Mouse (Mus musculus) erythroid progenitor cell, adult 5-6 weeks (primary cell): ENCODE data around the gene Socs3. TPM values are rescaled to one million over a fixed set of nuclear protein-coding genes. Genes with fewer than 3 reads are reported as not detected.
A peak's percentile ranks its signal among the peaks of the same experiment; 100 is the strongest.

ENCODE experiments used
- ATAC-seq: replicated peaks from 2 replicates; pipeline ENCODE4 v1.8.0; 2016; ENCODE audit warnings: moderate number of reproducible peaks, mild to moderate bottlenecking, moderate TSS enrichment, inconsistent platforms; ENCODE audit not compliant: poor library complexity, low FRiP score, severe bottlenecking
- total RNA-seq, 2 experiments: library from RNA; stranded (forward) in 1 of 2; stranded (reverse) in 1 of 2; fragments of 150-400 nt in 1 of 2; fragments of 186-747, 209-891 nt in 1 of 2; gene quantifications; 2 replicates each; pipeline versions ENCODE4 v1.2.3 to v1.2.4; 2015 to 2017; ENCODE audit warnings: low replicate concordance in 2 of 2

Gene Socs3
- 0.36 and 1.3 TPM in 2 replicates for total RNA-seq (2015; ENCODE audit: low replicate concordance)
- total RNA-seq (2017; ENCODE audit: low replicate concordance) = 1.2 TPM in 1 of 2 replicates, not detected in the other

- ATAC-seq = peak; percentile 64
These were observed at the start of gene Socs3 for GRCm38 (mm10) chr11:117969945-117970872. Gene Socs3 (minus strand): TSS chr11:117970047.

- no peak for ATAC-seq
These were observed 48.5 kb upstream of the Socs3 start for GRCm38 (mm10) chr11:118018328-118018727.

- no peak for ATAC-seq
These were observed 45.7 kb upstream of the Socs3 start for GRCm38 (mm10) chr11:118015381-118016145.

- no peak for ATAC-seq
These were observed 44.6 kb upstream of the Socs3 start for GRCm38 (mm10) chr11:118014391-118014995.

DNA sequence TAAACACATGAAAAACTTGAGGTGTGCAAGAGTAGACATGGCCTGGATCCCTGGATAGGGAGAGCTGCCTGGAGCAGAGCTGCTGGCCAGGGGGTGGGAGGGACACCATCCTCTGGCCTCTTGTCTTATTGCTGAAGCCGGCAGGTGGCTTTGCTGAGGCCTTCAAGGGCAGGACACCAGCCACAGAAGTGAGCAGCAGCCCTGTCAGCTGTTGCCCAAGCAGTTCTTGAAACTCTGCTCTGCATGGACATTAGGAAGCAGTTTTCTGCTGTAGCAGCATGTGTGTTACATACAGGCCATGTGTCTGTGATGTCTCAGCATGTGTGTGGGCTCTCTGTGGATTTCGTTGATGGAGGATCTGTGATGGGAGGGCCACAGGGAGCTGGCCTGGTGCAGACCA is 43.5 kb upstream of the Socs3 start:
- no peak for ATAC-seq

- ATAC-seq = no peak
These were observed 42.7 kb upstream of the Socs3 start for GRCm38 (mm10) chr11:118012595-118012994.

DNA sequence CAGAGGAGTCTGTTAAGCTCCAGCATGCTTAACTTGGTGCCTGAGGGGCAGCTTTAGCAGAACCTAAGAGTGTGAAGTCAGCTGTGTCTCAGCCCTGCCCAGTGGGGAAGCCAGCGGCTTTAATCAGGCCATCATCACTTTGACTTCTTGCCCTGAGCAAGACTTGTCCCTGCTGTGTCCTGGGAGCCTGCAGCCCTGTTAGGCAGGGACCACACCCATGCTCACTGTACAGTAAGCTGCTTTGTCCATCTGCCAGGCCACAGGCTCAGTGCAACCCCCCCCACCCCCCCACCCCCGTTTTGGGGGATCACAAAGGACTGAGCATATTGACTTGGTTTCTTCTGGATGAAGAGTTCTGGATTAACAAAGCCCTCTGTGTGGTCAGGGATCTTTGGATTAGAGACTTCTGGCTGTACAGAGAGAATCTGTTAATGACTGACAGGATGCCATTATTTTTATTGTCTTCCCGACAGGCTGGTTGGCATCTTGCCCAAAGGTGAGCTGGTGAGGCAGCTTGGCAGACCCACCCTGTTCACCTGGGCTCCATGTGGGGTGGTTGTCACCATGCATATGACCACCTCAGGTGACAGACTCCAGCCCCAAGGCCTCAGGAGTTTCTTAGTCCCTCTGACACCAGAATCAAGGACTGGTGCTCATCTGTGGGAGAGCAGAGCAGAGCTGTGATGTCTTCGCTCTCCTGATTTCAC is 40.2 kb upstream of the Socs3 start:
- no peak for ATAC-seq

GRCm38 (mm10) chr11:118008843-118009242 is 39.0 kb upstream of the Socs3 start:
- no peak for ATAC-seq

DNA sequence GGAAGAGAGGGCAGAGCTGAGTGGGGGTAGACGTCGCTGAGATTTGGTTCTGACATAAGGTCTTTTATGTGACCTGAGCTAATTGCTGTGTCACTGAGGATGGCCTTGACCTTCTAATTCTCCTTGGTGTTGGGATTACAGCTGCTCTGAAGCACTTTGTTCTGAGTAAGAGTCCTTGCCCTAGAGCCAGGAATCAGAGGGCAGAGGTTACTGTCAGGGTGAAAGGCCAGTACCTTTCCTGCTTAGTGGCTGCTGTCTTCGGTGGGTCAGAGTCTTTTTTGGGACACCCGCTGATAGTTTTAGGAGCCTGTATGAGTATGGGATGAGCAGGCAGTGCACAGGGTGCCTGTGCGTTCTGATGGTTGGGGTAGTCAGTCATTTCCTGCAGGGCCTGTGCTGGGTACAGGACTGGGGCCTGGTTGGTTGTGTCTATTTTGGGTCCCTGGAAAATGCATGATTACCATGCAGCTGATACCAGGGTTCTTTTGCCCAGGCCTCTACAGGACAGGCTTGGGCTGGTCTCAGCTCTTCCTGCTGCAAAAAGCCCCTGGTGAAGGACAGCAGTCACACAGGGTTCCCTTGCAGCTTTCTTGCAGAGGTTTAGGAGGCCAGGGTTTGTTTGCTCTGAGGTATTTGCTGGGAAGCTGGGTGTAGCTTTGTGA is 38.4 kb upstream of the Socs3 start:
- ATAC-seq = no peak

DNA sequence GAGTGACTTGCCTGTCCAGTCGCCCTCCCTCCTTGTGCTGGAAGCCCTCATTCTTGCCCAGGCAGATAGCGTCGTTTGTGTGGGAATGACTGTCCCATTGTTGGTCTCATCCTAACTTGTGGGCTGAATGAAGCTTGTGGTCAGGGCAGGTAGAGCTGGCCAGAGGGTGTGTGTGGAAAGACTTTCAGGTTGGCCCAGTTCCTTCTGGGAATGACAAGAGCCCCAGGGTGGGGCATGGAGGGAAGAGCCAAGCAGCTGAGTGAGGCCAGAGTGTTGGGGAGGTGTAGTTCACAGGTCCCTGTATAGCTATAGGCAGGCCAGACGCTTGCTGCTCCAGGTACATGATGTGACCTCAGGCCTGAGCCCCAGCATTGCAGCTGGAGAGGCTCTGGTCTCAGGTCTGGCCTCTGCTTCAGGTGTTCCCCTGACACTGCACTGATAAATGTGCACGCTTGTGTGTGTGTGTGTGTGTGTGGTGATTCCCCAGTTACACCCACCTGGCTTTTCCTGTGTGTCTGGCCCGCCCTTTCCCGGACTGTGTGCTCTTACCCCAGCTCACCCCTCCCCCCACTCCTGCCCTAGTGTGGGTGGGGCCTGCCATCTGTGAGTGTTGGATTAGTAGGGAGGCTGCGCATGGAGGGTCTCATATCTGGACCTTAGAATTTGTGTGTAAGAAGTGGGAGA is 37.8 kb upstream of the Socs3 start:
- no peak for ATAC-seq

- no peak for ATAC-seq
These were observed 34.4 kb upstream of the Socs3 start for GRCm38 (mm10) chr11:118004217-118004616.

DNA sequence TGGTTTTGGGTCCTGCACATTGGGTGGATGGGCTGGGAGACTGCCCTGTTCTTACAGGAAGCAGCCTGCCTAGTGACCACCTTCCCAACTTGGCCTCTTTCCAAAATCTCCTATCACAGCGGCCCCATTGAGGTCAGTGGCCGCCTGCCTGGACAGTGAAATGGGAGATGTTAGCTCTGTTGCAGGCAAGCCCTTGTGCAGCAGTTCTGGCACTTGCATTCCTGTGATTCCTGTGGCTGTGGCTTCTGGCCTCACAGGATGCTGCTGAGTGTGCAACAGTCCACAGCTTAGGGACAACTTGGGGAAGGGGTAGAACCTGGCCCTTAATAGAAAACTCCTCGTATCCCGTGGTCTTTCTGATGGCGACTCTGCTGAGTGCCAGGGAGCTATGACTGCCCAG is 33.9 kb upstream of the Socs3 start:
- no peak for ATAC-seq

DNA sequence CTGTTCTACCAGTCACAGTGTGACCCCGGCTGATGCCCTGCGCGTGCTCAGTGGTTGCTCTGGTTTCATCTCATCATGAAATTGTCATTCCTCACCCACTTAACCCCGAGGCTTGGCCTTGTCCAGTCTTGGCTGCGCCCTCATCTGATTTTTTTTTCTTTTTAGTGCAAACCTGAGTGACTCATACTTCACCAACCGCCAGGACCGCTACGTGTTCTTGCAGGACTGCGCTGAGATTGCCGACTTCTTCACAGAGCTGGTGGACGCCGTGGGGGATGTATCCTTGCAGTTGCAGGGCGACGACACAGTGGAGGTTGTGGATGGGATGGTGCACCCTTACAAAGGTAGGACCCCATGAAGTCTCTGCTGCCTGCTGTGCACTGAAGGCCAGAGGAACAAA is 33.3 kb upstream of the Socs3 start:
- ATAC-seq = no peak

DNA sequence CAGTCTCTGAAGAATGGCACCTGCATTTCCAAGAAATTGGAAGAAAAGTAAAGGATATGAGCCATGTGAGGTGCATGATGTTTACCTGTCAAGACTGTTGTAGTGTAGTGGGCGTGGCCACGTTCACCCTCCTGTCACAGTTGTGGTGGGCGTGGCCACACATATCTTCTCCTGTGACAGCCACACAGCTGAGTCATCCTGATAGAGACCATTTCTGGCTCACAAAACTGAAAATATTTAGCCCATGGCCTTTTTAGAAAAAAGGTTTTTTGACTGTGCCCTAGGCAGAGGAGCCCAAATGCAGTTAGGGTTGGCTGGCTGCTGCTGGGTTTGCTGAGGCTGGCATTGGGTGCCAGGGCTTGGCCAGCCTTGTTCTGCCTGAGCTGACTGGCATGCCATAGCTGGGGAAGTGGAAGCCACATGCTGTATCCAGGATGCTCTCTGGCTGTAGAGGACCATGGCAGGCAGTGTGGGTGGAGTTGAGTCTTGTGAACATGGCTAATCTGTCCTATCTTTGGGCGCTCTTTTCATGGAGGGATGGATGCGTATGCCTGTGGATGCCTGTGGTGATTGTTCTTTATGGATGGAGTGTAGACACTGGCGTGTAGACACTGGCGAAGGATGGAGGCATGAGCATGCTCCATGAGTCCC is 30.8 kb upstream of the Socs3 start:
- ATAC-seq = peak; percentile 90

DNA sequence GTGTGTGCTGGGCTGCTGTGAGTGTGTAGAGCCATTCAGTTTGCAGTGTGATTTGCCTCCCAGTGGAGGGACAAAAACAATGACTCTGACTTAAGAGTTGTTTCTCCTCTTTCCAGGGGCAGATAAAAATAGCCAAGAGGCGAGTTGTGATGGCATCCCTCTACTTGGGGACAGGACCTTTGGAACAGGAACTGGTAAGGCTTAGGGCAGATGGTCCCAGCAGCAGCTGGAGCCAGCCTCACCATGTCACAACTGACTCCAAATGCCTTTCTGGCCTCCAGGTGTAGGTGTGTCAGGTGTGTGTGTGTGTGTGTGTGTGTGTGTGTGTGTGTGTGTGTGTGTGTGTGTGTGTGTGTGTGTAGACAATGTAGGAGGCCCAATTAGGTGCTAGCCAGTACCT is 30.2 kb upstream of the Socs3 start:
- ATAC-seq = no peak

DNA sequence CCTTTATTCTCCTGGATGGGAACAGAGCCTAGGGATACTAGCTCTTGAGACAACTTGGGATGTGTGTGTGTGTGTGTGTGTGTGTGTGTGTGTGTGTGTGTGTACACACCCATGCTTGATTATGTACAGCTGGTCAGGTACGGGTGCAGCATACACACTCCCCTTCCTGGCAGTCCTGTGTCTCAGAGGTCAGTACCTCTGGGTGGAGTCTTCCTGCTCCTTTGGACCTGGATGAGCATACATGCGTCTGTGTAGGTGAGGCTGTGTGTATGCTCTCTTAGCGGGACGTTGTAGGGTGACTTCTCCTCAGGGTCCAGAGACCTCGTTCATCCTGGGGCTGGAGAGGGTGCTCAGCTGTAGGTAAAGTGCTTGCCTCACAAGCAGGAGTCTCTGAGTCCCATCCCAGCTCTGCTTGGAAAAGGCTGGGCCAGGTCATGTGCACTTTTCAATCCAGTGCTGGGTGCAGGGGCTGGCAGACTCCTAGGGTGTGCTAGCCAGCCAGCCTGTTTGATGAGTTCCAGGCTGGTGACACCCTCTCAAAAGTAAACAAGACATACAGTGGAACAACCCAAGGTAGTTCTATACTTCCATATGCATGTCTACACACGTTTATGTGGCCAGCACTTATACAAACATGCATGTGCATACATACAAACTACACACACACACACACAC is 29.6 kb upstream of the Socs3 start:
- no peak for ATAC-seq

- ATAC-seq = no peak
These were observed 28.5 kb upstream of the Socs3 start for GRCm38 (mm10) chr11:117998356-117998755.

DNA sequence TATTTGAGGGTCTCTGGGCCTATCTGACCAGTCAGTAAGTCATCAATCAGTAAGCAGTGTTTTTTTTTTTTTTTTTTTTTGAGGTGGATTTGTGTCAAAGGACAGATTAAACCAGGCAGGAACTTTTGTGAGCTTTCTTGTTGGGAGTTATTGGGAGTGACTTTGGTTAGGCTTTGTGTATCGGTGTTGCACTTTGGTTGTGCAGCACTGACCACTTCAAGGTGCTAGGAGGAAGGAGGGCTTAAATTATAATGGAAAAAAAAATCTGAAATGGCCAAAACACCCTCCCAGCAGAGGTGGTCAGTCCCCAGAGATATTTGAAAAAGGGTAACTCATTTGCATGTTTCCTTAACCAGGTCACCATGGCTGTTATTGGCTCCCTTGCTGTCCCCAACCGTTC is 27.2 kb upstream of the Socs3 start:
- ATAC-seq = no peak
